Mouse (Mus musculus) testis, adult 2 months (tissue): ENCODE data around the gene Dusp16.

Experiments
- CTCF ChIP-seq: fragments of 200-500 bp; IDR thresholded peaks from 2 replicates; pipeline ENCODE4 v1.5.1; 2012; ENCODE audit warnings: low read depth, mild to moderate bottlenecking, inconsistent platforms, low read length, moderate library complexity; ENCODE audit not compliant: control insufficient read depth, insufficient read depth, insufficient replicate concordance
- POLR2A ChIP-seq: fragments of 200-500 bp; IDR thresholded peaks from 2 replicates; pipeline ENCODE4 v1.6.1; 2012; ENCODE audit warnings: low read depth, mild to moderate bottlenecking, inconsistent platforms, low read length, moderate library complexity; ENCODE audit not compliant: control insufficient read depth

DNA sequence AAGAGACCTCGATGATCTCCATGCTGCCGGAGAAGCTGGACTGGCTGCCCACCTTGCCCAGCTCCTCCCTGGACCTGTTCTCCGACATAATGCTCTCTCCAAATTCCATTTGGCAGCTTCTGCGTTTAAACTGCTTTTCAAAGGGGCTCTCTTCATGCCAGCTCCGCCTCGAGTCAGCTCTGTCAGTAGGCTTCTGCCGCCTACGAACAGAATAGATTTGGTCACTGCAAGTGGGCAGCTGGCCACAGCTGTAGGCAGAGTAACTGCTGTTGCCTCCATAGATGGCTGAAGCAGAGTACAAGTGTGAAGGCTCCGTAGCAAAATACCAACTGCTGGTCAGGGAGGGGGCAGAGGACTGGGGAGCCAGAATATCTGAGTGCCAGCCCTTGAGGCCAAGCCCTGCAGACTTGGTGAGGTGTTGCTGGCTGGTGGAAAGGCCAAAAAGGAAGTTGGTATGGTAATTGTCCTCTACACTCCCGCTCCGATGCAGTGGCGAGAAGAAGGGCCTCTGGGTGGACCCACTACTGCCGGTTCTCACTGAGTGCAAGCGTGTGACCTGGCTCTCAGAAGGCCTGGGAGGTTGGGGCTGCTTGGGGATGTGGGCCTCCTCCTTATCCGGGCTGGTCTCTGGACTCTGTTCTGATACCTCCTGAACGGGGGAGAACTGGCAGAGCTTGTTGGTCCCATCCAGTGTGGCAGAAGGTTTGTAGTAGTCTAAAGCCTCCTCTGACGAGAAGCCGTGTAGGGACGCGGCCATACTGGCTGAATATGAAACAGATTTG, 74.3 kb downstream of the Dusp16 start:
- TF ChIP-seq CTCF (no peak), POLR2A (no peak)
